ENCODE assay signal across 8 mouse cellular contexts in genomic region chr10:80939671-80940070, GRCm38 (mm10). TPM values are rescaled to one million over a fixed set of nuclear protein-coding genes. Genes with fewer than 3 reads are reported as not detected.
DNase-seq lines count a peak whose midpoint lies in the region; ATAC-seq and TF ChIP-seq lines count a peak whose summit lies in the region.

No protein-coding gene starts in this region.

- TF ChIP-seq CTCF in cerebellum, adult 2 months (IDR thresholded peaks at IDR 0.05; ENCODE audit: borderline replicate concordance, insufficient read depth, low read depth, low read length), result no peak

- no peaks in the 10 kb centered on the region for H3K9me3 ChIP-seq in lung, embryonic 16.5 days (ENCODE audit: control insufficient read depth, low read length)

- WGBS in cerebellum, adult 2 months, result 4% methylated on average over 28 of the region's 28 CpGs
- WGBS in lung, embryonic 16.5 days, result 3% methylated on average over 28 of the region's 28 CpGs

- peaks cover 34% of the 10 kb centered on the region for H3K4me1 ChIP-seq in cerebellum, adult 2 months (ENCODE audit: control insufficient read depth, insufficient read depth, low read length)
- H3K4me1 ChIP-seq in lung, embryonic 16.5 days (replicated peaks; ENCODE audit: control insufficient read depth, insufficient read depth, low read length), result peaks cover 63% of the 10 kb centered on the region

- H3K4me3 ChIP-seq in cerebellum, adult 2 months (replicated peaks; ENCODE audit: insufficient read depth, low read depth, low read length), result peak overlapping the region; percentile 28
- peak overlapping the region; percentile 48 for H3K4me3 ChIP-seq in lung, embryonic 16.5 days (ENCODE audit: low read length)

- H3K27me3 ChIP-seq in cerebellum, adult 2 months (ENCODE audit: control insufficient read depth, insufficient read depth, low read length), result no peaks in the 10 kb centered on the region
- no peaks in the 10 kb centered on the region for H3K27me3 ChIP-seq in lung, embryonic 16.5 days (ENCODE audit: control insufficient read depth, insufficient read depth, low read depth, low read length)

- peak overlapping the region; percentile 63 for H3K9ac ChIP-seq in lung, embryonic 16.5 days (ENCODE audit: low read length)

- H3K4me2 ChIP-seq in lung, embryonic 16.5 days (ENCODE audit: low read depth, low read length), result peak overlapping the region; percentile 85

- ATAC-seq in hematopoietic stem cell, adult 5-6 weeks (replicated peaks in 1 of 2; ENCODE audit: insufficient read depth in 1 of 2, low FRiP score in 2 of 2, low TSS enrichment in 1 of 2, low read depth in 1 of 2, poor library complexity in 2 of 2, severe bottlenecking in 2 of 2), result peak; percentile 52 to 55
- peak; percentile 48 for ATAC-seq in lung, embryonic 16.5 days (ENCODE audit: low read depth)

- no peak overlapping the region for H3K27ac ChIP-seq in cerebellum, adult 2 months (ENCODE audit: insufficient read depth, low read length)
- peak overlapping the region; percentile 87 for H3K27ac ChIP-seq in lung, embryonic 16.5 days (ENCODE audit: low read length)

- DNase-seq in MN1 (ENCODE audit: low spot score), result peak; percentile 85
- DNase-seq in cerebellum, adult 2 months, result peak; percentile 76 to 80
- peak; percentile 78 for DNase-seq in forelimb bud, embryonic 11.5 days (ENCODE audit: low read depth, low spot score)
- DNase-seq in layer of hippocampus, postnatal 10 days (ENCODE audit: low spot score in 2 of 2), result peak; percentile 72 to 80
- DNase-seq in ovary, postnatal 14 days (ENCODE audit: low spot score), result peak; percentile 71
- DNase-seq in thymus, postnatal 0 days (ENCODE audit: low spot score), result peak; percentile 81

- TF ChIP-seq POLR2A in cerebellum, adult 2 months (IDR thresholded peaks at IDR 0.05; ENCODE audit: borderline replicate concordance, insufficient read depth, low read length), result 0 out of 2 replicates have a peak, but pooled peaks have one; percentile 32

- H3K36me3 ChIP-seq in lung, embryonic 16.5 days (ENCODE audit: control insufficient read depth, insufficient read depth, low read length), result no peaks in the 10 kb centered on the region

RNA-seq across cellular contexts. Expression of gene Gadd45b, which starts 9.8 kb away (rescaled TPM):
- 30.6 and 33.3 TPM in 2 replicates for polyA plus RNA-seq in cerebellum, adult 2 months (2012; rRNA removed)
- total RNA-seq in hematopoietic stem cell, adult 5-6 weeks (2017), result 24.2 and 25.4 TPM in 2 replicates
- 10 to 100 TPM; 12.1 to 14.4 TPM for total RNA-seq in layer of hippocampus, postnatal 10 days (2021)
- polyA plus RNA-seq in lung, embryonic 16.5 days (2015; fragmentation: Nextera tagmentation; extraction: Ambion mirVana), result 57.3 and 63.6 TPM in 2 replicates
- 19.0 and 21.7 TPM in 2 replicates for polyA plus RNA-seq in thymus, postnatal 0 days (2015; fragmentation: Nextera tagmentation; extraction: Ambion mirVana)

RNA-seq across cellular contexts. Expression of gene Lmnb2, which starts 21.6 kb away (rescaled TPM):
- polyA plus RNA-seq in cerebellum, adult 2 months (2012; rRNA removed), result 39.0 and 42.8 TPM in 2 replicates
- total RNA-seq in hematopoietic stem cell, adult 5-6 weeks (2017), result 34.0 and 35.9 TPM in 2 replicates
- 10 to 100 TPM; 23.1 to 26.2 TPM for total RNA-seq in layer of hippocampus, postnatal 10 days (2021)
- 52.6 and 52.7 TPM in 2 replicates for polyA plus RNA-seq in lung, embryonic 16.5 days (2015; fragmentation: Nextera tagmentation; extraction: Ambion mirVana)
- polyA plus RNA-seq in thymus, postnatal 0 days (2015; fragmentation: Nextera tagmentation; extraction: Ambion mirVana), result 28.0 and 28.5 TPM in 2 replicates

RNA-seq across cellular contexts. Expression of gene Timm13, which starts 38.9 kb away (rescaled TPM):
- polyA plus RNA-seq in cerebellum, adult 2 months (2012; rRNA removed), result 208 and 217 TPM in 2 replicates
- total RNA-seq in hematopoietic stem cell, adult 5-6 weeks (2017), result 22.3 and 48.7 TPM in 2 replicates
- total RNA-seq in layer of hippocampus, postnatal 10 days (2021), result 100 to 1,000 TPM; 157 to 172 TPM
- 284 and 297 TPM in 2 replicates for polyA plus RNA-seq in lung, embryonic 16.5 days (2015; fragmentation: Nextera tagmentation; extraction: Ambion mirVana)
- 337 and 351 TPM in 2 replicates for polyA plus RNA-seq in thymus, postnatal 0 days (2015; fragmentation: Nextera tagmentation; extraction: Ambion mirVana)
